Mouse (Mus musculus) myocyte (in vitro differentiated cells): Measurements from ENCODE around the gene Ass1.

Source experiments
- CEBPB ChIP-seq: IDR thresholded peaks from 2 replicates; pipeline ENCODE4 v1.6.1; 2011; ENCODE audit warnings: mild to moderate bottlenecking, moderate library complexity; ENCODE audit not compliant: poor library complexity, insufficient read depth, severe bottlenecking
- E2F4 ChIP-seq: IDR thresholded peaks from one replicate; pipeline ENCODE4 v1.6.1; 2011; ENCODE audit warnings: mild to moderate bottlenecking, control low read depth, moderate library complexity; ENCODE audit not compliant: insufficient read depth
- MAX ChIP-seq: IDR thresholded peaks from one replicate; pipeline ENCODE4 v1.6.1; 2011; ENCODE audit warnings: low read depth, mild to moderate bottlenecking, control low read depth
- MYOD1 ChIP-seq, 3 experiments: IDR thresholded peaks; one replicate each; pipeline ENCODE4 v1.6.1; 2011; ENCODE audit warnings: control low read depth in 2 of 3, low read depth in 2 of 3, mild to moderate bottlenecking in 2 of 3, moderate library complexity in 1 of 3; ENCODE audit not compliant: insufficient read length in 2 of 3, control insufficient read depth in 1 of 3
- POLR2A ChIP-seq: IDR thresholded peaks from one replicate; pipeline ENCODE4 v1.6.1; 2011; ENCODE audit warnings: low read depth, mild to moderate bottlenecking, control low read depth, moderate library complexity; ENCODE audit not compliant: insufficient read length
- POLR2AphosphoS2 ChIP-seq: IDR thresholded peaks from one replicate; pipeline ENCODE4 v1.6.1; 2011; ENCODE audit warnings: low read depth, control low read depth; ENCODE audit not compliant: insufficient read length
- SRF ChIP-seq: IDR thresholded peaks from one replicate; pipeline ENCODE4 v1.6.1; 2011; ENCODE audit warnings: low read depth; ENCODE audit not compliant: control insufficient read depth, insufficient read length
- TCF3 ChIP-seq: IDR thresholded peaks from one replicate; pipeline ENCODE4 v1.6.1; 2011; ENCODE audit warnings: low read depth, control low read depth; ENCODE audit not compliant: insufficient read length
- USF1 ChIP-seq: IDR thresholded peaks from one replicate; pipeline ENCODE4 v1.6.1; 2011; ENCODE audit warnings: low read depth, mild to moderate bottlenecking, control low read depth, moderate library complexity

- TF ChIP-seq POLR2A = no peak
- TF ChIP-seq USF1 = no peak
- no peak for TF ChIP-seq CEBPB
- no peak for TF ChIP-seq TCF3
- no peak for TF ChIP-seq MAX
- no peak for TF ChIP-seq E2F4
- TF ChIP-seq MYOD1 (IDR thresholded peaks at IDR 0.05; ENCODE audit: control insufficient read depth in 1 of 3, insufficient read length in 2 of 3, low read depth in 2 of 3) = no peak
- no peak for TF ChIP-seq SRF
- no peak for TF ChIP-seq POLR2AphosphoS2
These were observed 6.8 kb upstream of the Ass1 start for GRCm38 (mm10) chr2:31463253-31463652.
